Mouse (Mus musculus): ENCODE results near the gene Slc12a3. TPM values are rescaled to one million over a fixed set of nuclear protein-coding genes. Genes with fewer than 3 reads are reported as not detected.

Slc12a3 gene
- polyA plus RNA-seq, 1 experiment, result not detected

- Histone ChIP-seq H3K4me3 (replicated peaks) (no peak overlapping the region), H3K27me3 (ENCODE audit: control insufficient read depth) (no peaks in the 10 kb centered on the region), H3K9me3 (ENCODE audit: control insufficient read depth, low read length) (no peaks in the 10 kb centered on the region), H3K4me1 (ENCODE audit: control insufficient read depth) (no peaks in the 10 kb centered on the region), H3K36me3 (ENCODE audit: control insufficient read depth) (no peaks in the 10 kb centered on the region)
- TF ChIP-seq TAL1 (IDR thresholded peaks at IDR 0.05; ENCODE audit: low read length) (no peak), GATA1 (IDR thresholded peaks at IDR 0.05; ENCODE audit: low read length) (no peak)
Measured at GRCm38 (mm10) chr8:94345657-94346056, 16.7 kb downstream of the Slc12a3 start.

- Histone ChIP-seq H3K36me3 (ENCODE audit: control insufficient read depth) (no peaks in the 10 kb centered on the region), H3K9me3 (ENCODE audit: control insufficient read depth, low read length) (no peaks in the 10 kb centered on the region), H3K4me3 (replicated peaks) (no peak overlapping the region), H3K4me1 (ENCODE audit: control insufficient read depth) (no peaks in the 10 kb centered on the region), H3K27me3 (ENCODE audit: control insufficient read depth) (no peaks in the 10 kb centered on the region)
- TF ChIP-seq TAL1 (IDR thresholded peaks at IDR 0.05; ENCODE audit: low read length) (no peak), GATA1 (IDR thresholded peaks at IDR 0.05; ENCODE audit: low read length) (no peak)
Measured at GRCm38 (mm10) chr8:94346264-94346663, 17.3 kb downstream of the Slc12a3 start.

DNA sequence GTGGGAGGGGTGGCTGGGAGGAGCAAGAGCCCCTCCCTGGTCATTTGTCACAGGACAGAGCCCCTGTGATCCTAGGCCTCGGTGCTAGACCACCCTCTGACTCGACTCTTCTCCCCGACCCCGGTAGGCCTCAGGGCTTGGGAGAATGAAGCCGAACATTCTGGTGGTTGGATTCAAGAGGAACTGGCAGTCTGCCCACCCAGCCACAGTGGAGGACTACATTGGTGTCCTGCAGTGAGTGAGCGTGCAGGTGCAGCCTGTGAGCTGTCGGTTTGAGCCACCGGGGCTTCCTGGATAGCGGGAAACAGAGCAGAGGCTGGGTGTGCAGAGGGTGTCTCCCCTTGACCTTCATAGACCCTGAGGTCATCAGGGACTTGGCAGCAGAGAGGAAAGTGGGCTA lies 19.4 kb downstream of the Slc12a3 start:
- H3K9me3 ChIP-seq (ENCODE audit: control insufficient read depth, low read length), result no peaks in the 10 kb centered on the region
- H3K4me3 ChIP-seq (replicated peaks), result no peak overlapping the region
- no peaks in the 10 kb centered on the region for H3K36me3 ChIP-seq (ENCODE audit: control insufficient read depth)
- no peaks in the 10 kb centered on the region for H3K4me1 ChIP-seq (ENCODE audit: control insufficient read depth)
- TF ChIP-seq TAL1 (IDR thresholded peaks at IDR 0.05; ENCODE audit: low read length) (no peak), GATA1 (IDR thresholded peaks at IDR 0.05; ENCODE audit: low read length) (no peak)
- no peaks in the 10 kb centered on the region for H3K27me3 ChIP-seq (ENCODE audit: control insufficient read depth)

- H3K4me1 ChIP-seq (ENCODE audit: control insufficient read depth), result no peaks in the 10 kb centered on the region
- H3K4me3 ChIP-seq (replicated peaks), result no peak overlapping the region
- TF ChIP-seq TAL1 (IDR thresholded peaks at IDR 0.05; ENCODE audit: low read length) (no peak), GATA1 (IDR thresholded peaks at IDR 0.05; ENCODE audit: low read length) (no peak)
- no peaks in the 10 kb centered on the region for H3K36me3 ChIP-seq (ENCODE audit: control insufficient read depth)
- H3K27me3 ChIP-seq (ENCODE audit: control insufficient read depth), result no peaks in the 10 kb centered on the region
- no peaks in the 10 kb centered on the region for H3K9me3 ChIP-seq (ENCODE audit: control insufficient read depth, low read length)
Measured at GRCm38 (mm10) chr8:94354069-94354531, 25.1 kb downstream of the Slc12a3 start.

GRCm38 (mm10) chr8:94354571-94354970 lies 25.6 kb downstream of the Slc12a3 start:
- H3K36me3 ChIP-seq (ENCODE audit: control insufficient read depth), result no peaks in the 10 kb centered on the region
- H3K4me3 ChIP-seq (replicated peaks), result no peak overlapping the region
- no peaks in the 10 kb centered on the region for H3K27me3 ChIP-seq (ENCODE audit: control insufficient read depth)
- H3K9me3 ChIP-seq (ENCODE audit: control insufficient read depth, low read length), result no peaks in the 10 kb centered on the region
- TF ChIP-seq TAL1 (IDR thresholded peaks at IDR 0.05; ENCODE audit: low read length), result no peak
- no peak for TF ChIP-seq GATA1 (IDR thresholded peaks at IDR 0.05; ENCODE audit: low read length)
- no peaks in the 10 kb centered on the region for H3K4me1 ChIP-seq (ENCODE audit: control insufficient read depth)

DNA sequence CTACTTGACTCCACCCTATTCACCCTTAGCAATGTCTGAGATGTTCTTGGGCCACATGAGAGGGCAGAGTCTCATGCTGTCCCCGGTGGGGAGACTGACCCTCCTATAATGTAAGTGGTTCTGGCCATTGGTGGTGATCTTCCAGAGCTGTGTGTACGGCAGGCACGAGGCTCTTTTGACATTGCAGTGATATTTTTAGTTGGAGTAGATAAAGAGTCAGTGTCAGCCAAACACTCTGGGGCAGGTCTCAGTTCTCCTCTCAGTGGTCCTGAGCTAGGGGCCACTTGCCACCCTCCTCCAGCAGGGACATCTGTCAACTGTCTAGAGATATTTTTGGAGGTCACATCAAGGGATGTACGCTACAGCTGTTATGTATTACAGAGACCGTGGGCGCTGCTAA lies 28.2 kb downstream of the Slc12a3 start:
- TF ChIP-seq GATA1 (IDR thresholded peaks at IDR 0.05; ENCODE audit: low read length), result no peak
- TF ChIP-seq TAL1 (IDR thresholded peaks at IDR 0.05; ENCODE audit: low read length), result no peak
- Histone ChIP-seq H3K9me3 (ENCODE audit: control insufficient read depth, low read length) (no peaks in the 10 kb centered on the region), H3K27me3 (ENCODE audit: control insufficient read depth) (no peaks in the 10 kb centered on the region), H3K4me1 (ENCODE audit: control insufficient read depth) (no peaks in the 10 kb centered on the region), H3K4me3 (replicated peaks) (no peak overlapping the region), H3K36me3 (ENCODE audit: control insufficient read depth) (no peaks in the 10 kb centered on the region)

DNA sequence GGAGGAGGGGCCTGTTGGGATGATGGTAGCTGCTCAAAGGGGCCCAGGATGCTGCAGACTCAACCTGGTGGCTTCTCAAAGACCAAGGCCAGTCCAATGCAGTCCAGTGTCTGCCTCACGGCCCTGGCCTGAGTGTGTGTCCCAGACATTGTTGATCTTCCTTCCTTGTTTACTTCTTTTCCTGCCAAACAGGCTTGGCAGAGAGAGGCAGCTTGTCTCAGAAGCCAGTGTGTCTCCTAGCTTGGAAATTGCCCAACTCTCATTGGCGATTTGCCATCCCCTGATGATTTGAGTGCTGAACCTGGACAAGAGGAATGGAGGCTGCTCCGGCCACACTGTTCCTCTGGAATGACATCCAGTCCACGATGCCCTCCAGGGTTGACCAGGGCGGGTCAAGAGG lies 29.5 kb downstream of the Slc12a3 start:
- Histone ChIP-seq H3K4me3 (replicated peaks) (no peak overlapping the region), H3K36me3 (ENCODE audit: control insufficient read depth) (no peaks in the 10 kb centered on the region), H3K4me1 (ENCODE audit: control insufficient read depth) (peaks cover 6% of the 10 kb centered on the region), H3K9me3 (ENCODE audit: control insufficient read depth, low read length) (no peaks in the 10 kb centered on the region), H3K27me3 (ENCODE audit: control insufficient read depth) (no peaks in the 10 kb centered on the region)
- TF ChIP-seq GATA1 (IDR thresholded peaks at IDR 0.05; ENCODE audit: low read length), result no peak
- no peak for TF ChIP-seq TAL1 (IDR thresholded peaks at IDR 0.05; ENCODE audit: low read length)

DNA sequence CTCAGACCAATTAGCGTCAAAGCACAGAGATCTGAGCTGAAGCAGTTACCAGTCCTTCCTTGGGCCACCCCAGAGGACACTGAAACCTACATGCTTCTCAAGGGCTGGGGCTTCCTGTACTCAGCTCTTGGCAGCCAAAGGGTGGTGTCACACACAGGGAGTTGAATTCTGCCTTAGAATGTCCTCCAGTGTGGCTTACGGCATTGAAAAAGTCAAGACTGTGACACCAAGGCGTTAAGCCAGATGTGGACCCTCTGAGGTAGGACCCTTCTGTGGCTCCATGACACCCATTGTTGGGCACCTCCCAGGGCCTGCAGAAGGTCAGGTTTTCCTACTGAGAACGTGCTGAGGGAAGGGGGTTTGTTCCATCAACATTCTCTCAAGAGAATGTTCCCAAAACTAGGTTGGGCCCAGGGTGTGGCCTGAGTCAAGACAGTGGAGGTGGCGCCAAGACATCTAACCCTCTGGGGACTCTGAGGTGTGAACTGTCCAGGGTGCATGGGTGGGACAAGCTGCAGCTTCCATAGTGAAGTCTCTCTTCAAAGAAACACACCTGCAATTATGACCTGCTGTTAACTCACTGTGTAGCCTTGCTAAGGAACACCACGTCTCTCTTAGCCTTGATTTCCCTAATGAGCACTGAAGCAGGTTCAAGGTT lies 32.9 kb downstream of the Slc12a3 start:
- H3K36me3 ChIP-seq (ENCODE audit: control insufficient read depth), result no peaks in the 10 kb centered on the region
- H3K27me3 ChIP-seq (ENCODE audit: control insufficient read depth), result no peaks in the 10 kb centered on the region; the same call in 1 of the 2 replicates
- no peaks in the 10 kb centered on the region for H3K9me3 ChIP-seq (ENCODE audit: control insufficient read depth, low read length)
- H3K4me1 ChIP-seq (ENCODE audit: control insufficient read depth), result peaks cover 6% of the 10 kb centered on the region
- TF ChIP-seq GATA1 (IDR thresholded peaks at IDR 0.05; ENCODE audit: low read length) (no peak), TAL1 (IDR thresholded peaks at IDR 0.05; ENCODE audit: low read length) (no peak)
- H3K4me3 ChIP-seq (replicated peaks), result no peak overlapping the region

- TF ChIP-seq GATA1 (IDR thresholded peaks at IDR 0.05; ENCODE audit: low read length), result no peak
- no peak overlapping the region for H3K4me3 ChIP-seq (replicated peaks)
- H3K4me1 ChIP-seq (ENCODE audit: control insufficient read depth), result peaks cover 6% of the 10 kb centered on the region
Measured at GRCm38 (mm10) chr8:94362607-94363239, 33.7 kb downstream of the Slc12a3 start.

More at GRCm38 (mm10) chr8:94362607-94363239, 33.7 kb downstream of the Slc12a3 start:
- no peaks in the 10 kb centered on the region for H3K9me3 ChIP-seq (ENCODE audit: control insufficient read depth, low read length)
- no peaks in the 10 kb centered on the region; the same call in 1 of the 2 replicates for H3K27me3 ChIP-seq (ENCODE audit: control insufficient read depth)
- no peaks in the 10 kb centered on the region for H3K36me3 ChIP-seq (ENCODE audit: control insufficient read depth)

Measured in erythroblast, embryonic 14.5 days (primary cell).